Mouse (Mus musculus) regulatory T cell (primary cell): ENCODE results near the gene Rps15.

Experiments used
- in situ Hi-C: fragments of 300-600 bp; cut with MboI, MseI; formaldehyde crosslinking; loops from one replicate; pipeline ENCODE4 v1.15.1; 2025; ENCODE audit warnings: high pct_unique_total_duplicates

The Rps15 gene

DNA sequence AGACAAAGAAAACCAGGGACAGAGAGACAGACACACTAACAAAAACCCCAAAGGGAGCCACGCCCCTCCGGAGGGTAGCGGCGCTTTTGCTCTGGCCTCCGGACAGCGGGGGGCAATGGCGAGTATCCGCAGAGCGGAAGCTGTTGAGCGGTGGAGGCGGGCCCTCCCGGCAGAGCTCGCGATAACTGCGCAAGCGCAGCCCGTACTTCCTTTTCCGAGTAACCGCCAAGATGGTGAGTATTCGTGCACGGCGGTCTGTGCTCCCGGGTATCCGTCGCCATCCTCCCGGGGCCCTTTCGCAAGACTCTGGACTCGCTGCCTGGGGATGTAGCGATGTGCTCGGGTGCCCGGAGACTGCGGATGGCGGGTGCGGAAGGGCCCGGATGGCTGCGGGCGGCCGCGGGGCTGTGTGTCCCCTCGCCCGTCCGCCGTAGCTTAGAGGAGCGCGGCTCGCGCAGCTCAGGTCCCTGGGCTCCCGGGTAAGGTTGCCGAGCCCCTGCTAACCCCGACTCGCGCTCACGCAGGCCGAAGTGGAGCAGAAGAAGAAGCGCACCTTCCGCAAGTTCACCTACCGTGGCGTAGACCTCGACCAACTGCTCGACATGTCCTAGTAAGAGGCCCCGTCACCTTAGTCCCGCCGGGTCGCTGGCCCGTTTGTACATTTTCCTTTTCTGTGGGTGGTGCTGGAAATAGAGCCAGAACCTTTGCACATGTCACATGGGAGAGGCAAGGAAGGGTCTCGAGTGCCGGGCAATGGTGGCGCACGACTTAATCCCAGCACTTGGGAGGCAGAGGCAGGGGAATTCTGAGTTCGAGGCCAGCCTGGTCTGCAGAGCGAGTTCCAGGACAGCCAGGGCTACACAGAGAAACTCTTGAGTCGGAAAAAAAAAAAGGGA is at the start of gene Rps15:
Rps15 (plus strand) TSS at position 203 of the 896 bp plus-strand sequence.
- in situ Hi-C loops, result no loop called here

DNA sequence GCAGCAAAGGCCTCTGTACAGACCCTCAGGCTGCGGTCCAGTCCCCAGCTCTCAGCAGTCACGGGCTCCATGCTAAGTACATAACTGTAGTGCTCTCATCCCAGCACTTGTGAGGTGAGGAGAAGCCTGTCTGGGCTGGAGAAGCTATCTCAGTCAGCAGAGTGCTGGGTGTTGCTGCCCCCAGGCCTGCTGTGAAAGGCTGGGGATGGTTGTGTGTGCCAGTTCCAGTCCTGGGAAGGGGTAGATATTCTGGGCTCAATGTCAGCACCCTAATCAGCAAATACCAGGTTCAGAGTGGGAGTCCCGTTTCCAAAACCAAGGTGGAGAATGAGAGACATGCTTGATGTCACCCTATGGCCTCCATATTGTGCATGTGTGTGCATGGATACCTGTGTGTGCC is 49.6 kb upstream of the Rps15 start:
- in situ Hi-C loops, result no loop called here

DNA sequence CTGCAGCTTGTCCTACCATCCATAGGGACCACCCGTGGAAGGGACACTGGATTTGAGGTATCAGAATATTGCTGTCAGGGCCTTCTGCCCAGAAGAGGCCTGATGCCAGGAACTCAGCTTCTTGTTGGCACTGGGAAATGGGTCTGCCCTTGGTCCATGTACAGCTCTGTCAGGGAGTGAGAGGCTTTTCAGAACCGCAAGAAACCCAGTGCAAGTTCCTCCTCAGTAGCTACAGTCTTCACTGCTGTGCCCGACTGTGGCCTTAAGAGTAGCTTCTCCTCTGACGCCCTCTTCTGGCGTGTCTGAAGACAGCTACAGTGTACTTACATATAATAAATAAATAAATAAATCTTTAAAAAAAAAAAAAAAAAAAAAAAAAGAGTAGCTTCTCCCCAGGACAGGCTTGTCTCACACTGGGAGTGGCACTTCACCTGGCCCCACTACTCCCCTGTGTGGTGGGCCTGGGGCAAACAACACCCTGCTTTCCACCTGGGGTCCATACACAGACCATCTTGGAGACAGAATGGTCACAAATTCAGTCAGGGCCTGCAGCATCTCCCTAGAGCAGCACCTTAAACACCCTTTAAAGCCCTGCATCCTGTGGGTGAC is 47.4 kb upstream of the Rps15 start:
- in situ Hi-C loops, result loop anchor here (5.0 kb wide), 1 partner anchor 68 kb away; the partner anchor contains the start of gene Efna2

DNA sequence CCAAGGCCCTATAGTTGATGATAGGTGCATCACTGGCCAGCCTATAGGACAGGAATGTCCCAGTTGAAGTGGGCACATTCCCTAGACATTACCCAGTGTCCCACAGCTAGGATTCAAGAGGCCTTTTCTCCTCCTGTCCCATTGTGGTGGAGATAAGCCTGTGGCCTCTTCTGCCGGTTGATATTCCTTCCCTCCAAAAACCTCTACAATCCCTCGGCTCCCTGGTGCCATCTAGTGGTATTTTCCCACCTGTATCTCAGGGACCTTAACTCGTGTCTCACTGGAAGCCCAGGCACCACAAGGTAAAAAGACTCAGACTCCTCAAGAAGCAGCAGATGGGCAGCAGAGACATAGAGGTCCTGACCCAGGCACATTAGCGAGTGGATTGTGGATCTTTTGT is 46.7 kb upstream of the Rps15 start:
- in situ Hi-C loops, result loop anchor here (5.0 kb wide), 1 partner anchor 68 kb away; the partner anchor contains the start of gene Efna2

DNA sequence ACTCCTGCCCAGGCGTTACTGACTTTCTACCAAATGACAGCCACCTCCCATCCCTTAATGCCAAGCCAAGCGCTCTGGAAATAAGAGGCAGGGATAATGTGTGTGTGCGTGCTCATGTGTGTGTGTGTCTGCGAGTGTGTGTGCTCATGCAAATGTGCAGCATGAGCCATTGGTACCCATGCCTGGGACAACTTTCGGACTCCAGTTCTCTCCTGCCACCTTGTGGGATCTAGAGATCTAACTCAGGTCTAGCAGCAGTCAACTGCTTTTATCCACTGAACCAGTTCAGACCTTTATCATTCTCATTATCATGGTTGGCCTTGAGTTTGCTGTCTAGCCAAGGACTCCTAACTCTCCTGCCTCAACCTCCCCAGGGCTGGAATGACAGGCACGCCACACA is 44.4 kb upstream of the Rps15 start:
- in situ Hi-C loops, result loop anchor here (5.0 kb wide), 1 partner anchor 71 kb away; the partner anchor contains the start of gene Efna2

DNA sequence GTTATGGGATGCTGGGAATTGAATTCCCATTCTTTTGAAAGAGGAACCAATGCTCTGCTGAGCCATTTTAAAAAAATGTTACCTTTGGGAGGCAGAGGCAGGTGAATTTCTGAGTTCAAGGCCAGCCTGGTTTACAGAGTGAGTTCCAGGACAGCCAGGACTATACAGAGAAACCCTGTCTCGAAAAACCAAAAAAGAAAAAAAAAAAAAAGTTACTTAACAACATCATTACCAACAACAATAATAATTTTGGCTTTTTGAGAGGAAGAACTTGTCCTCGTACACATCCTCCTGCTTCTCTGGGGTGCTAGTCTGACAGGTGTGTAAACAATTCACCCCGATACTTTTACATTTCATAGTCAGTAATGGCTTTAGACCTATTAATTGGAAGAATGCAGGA is 43.8 kb upstream of the Rps15 start:
- in situ Hi-C loops, result loop anchor here (5.0 kb wide), 1 partner anchor 71 kb away; the partner anchor contains the start of gene Efna2

DNA sequence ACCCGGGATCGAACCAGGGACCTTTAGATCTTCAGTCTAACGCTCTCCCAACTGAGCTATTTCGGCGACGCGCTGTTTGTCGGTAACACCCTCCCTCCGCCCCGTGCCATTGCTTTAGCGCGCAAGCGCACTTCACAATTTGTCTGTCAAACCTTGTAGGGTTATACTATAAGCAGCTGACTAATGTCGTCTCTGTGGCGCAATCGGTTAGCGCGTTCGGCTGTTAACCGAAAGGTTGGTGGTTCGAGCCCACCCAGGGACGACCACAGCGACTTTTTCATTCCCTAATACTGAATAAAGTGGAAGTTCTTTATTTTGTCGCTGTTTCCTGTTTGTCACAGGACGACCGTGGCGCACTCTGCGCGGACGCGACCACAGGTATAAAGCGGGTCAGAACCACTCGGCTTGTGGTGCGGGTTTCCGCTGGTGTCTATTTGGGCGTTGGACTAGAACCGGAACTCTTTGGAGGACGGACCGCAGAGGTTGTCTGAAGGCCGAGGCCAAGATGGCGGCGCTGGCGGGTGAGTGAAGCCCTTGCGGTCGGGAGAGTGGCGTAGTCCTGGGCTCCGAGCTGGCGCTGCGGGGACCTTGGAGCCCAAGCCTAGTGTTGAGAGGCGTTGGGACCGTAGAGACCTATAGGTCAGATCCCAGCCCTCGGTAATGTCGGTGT is 43.1 kb upstream of the Rps15 start, which contains the start of gene Ndufs7:
Ndufs7 (plus strand) TSS at position 151 of the 670 bp plus-strand sequence.
- in situ Hi-C loops, result loop anchor here (5.0 kb wide), 1 partner anchor 72 kb away; the partner anchor contains the start of gene Efna2

DNA sequence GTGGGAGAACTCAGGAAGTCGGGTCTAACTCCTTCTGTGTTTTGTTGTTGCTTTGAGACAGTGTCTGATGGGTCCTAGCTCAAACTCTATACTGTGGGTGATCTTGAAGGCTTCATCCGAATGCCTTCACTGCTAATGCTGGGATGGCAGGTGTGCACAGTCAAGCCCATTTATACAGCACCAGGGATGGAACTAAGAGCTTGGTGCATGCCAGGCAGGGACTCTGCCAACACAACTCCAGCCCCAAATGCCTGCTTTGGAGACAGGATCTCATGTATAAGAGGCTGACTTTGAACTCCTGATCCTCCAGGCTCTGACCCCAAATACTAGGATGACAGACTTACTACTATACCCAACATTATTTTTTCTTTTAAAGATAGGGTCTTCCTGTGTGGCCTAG is 42.2 kb upstream of the Rps15 start:
- in situ Hi-C loops, result no loop called here

DNA sequence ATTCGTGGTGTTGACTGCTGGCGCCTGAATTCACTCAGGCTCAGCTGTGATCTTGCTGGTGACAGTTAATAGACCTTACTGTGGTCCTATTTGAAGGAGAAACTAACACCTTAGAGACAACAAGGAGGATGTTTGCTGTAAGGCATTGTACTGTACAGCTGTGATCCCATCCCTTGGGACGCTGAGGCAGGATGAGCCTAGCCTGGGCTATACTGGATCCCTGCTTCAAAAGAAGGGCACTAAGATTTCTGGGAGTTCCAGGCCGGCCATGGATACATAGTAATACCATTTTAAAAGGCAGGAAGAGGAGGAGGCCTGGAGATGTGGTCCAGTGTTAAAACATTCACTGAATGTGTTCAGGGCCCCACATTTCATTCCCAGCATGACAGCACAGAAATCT is 41.7 kb upstream of the Rps15 start:
- in situ Hi-C loops, result no loop called here

DNA sequence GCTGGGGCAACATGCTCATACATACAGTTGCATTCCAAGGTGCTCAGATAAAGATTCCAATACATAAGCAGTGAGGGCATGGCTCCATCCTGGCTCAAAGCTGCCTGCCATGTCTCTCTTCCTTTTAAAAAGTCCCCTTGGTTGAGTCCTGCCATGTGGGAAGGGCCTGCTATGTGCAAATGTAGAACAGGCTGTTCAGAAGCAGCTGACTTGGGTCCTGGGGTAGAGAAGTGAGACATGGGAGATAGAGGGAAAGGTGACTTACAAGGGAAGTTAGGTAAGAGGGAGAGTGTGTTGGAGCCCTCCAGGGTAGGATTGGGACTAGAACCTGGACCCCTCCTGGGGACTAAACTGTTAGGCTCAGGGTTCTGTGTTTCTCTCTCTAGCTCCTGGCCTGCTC is 40.2 kb upstream of the Rps15 start:
- in situ Hi-C loops, result no loop called here

DNA sequence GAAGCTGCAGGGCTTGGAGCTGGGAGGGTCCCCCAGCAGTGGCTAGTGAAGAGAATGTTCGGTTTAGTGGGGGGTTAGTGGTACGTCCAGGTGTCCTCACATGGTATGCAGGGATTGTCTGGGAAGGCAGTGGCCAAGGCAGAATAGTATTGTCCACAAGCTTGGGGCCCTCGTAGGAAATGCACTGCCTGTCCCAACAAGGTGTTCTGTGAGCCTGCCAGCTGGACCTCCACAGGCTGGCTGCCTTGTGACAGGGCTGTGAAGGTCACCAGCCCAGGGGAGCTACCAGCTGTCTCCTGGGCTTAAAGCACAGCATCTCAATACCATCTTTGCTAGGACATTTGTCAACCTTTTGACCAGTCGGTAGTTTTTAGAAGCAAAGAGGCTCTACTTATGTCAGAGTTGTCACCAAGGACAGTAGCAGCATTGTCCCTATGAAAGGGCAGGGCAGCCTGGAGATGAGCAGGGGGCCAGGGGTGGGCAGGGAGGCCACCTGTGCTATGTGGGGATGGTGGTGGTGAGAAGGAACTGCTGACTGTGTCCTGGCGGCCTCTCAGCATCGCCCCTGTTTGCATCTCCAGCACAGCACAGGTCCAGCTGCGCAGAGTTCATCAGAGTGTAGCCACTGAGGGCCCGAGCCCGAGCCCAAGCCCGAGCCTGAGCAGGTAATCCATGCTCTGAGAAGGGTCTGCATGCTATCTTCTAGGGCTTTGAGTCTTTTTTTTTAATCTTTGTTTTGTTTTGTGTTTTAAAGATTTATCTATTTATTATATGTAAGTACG is 39.6 kb upstream of the Rps15 start:
- in situ Hi-C loops, result no loop called here

DNA sequence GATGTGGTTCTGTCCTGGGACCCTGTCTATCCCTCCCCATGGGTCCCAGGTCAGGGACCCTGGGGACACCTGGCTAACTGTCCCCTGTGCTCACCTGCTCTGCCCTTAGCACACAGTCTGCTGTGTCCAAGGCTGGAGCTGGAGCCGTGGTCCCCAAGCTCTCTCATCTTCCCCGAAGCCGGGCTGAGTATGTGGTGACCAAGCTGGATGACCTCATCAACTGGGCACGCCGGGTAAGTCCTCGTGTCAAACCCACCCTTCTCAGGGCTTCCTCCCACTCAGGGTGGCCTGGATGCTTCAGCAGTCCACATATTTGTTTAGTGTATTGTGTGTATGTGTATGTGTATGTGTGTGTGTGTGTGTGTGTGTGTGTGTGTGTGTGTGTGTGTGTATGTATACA is 38.7 kb upstream of the Rps15 start:
- in situ Hi-C loops, result no loop called here

DNA sequence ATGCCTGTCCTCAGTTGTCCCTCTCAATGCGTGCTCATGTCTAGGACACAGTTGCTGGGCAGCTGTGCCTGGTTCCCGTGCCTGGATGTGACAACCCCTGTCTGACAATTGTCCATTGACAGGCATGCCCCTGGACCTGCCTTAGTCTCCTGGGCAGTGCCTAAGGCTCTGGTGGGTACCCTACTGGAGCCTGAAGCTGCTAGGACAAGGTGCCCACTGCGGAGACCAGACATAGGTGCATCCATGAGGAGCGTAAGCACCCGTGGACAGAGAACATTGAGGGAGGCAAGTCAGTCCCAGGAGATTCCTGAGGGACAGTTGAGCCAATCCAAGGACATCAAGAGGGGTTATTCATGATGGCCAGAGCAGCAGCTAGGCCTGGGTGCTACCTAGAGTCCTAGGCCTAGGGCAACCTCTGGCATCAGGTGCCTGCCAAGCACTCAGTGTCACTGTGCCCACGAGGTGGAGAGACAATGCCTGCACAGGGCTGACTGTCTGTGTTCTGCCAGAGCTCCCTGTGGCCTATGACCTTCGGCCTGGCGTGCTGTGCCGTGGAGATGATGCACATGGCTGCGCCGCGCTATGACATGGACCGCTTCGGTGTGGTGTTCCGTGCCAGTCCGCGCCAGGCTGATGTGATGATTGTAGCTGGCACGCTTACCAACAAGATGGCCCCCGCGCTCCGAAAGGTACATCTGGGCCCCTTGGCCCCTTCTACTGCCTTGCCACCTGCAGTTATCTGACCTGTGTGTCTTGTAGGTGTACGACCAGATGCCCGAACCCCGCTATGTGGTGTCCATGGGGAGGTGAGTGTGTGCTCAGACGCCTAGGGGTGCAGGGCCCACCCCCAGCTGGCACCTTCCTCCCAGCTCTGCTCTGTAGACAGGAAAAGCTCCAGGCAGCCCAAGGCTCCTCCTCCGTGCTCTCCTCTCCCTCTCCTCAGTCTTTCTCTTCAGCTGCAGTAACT is 37.6 kb upstream of the Rps15 start:
- in situ Hi-C loops, result no loop called here

DNA sequence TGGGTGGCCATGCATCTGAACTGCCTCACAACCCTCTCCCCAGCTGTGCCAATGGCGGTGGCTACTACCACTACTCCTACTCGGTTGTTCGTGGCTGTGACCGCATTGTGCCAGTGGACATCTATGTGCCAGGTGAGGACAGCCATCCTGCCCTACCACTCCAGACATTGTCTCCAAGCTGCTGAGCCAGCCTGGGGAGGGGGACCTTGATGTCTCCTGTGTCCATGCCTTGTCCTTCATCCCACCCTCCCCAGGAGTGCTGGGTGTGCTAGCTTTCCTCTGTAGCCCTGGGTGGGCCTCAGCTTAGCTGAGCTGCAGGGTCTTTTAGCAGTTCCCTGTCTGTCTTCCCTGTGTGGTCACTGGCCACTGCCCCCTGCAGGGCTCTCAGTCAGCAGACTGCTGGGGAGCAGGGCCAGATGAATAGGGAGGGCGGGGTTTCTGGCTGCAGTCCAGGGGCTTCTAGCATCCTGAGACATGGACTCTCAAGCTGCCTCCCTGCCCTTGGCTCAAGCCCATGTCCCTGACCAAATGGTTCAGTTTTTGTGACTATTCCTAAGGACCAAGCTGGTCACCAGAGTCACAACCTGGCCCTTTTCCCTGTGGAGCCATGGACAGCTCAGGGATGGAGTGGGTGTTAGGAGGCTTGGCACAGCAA is 36.2 kb upstream of the Rps15 start:
- in situ Hi-C loops, result no loop called here

DNA sequence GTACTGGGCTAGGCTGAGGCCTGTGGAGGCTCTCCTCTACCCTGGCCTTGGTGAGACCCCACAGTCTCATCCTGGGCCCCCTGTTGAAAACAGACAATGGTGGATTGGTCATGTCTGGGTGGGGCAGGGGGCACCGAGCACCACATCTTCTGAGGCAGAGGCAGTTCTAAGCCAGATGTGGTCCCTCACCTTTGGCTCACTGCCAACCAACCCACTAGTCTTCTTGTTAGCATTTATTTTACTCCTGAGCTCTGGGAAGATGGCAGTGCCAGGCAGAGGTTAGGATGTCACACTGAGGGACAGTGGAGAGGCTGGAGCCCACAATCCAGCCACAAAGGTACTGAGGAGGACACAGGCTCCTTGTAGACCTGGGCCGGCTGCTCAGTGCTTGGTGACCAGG is 34.3 kb upstream of the Rps15 start:
- in situ Hi-C loops, result no loop called here

DNA sequence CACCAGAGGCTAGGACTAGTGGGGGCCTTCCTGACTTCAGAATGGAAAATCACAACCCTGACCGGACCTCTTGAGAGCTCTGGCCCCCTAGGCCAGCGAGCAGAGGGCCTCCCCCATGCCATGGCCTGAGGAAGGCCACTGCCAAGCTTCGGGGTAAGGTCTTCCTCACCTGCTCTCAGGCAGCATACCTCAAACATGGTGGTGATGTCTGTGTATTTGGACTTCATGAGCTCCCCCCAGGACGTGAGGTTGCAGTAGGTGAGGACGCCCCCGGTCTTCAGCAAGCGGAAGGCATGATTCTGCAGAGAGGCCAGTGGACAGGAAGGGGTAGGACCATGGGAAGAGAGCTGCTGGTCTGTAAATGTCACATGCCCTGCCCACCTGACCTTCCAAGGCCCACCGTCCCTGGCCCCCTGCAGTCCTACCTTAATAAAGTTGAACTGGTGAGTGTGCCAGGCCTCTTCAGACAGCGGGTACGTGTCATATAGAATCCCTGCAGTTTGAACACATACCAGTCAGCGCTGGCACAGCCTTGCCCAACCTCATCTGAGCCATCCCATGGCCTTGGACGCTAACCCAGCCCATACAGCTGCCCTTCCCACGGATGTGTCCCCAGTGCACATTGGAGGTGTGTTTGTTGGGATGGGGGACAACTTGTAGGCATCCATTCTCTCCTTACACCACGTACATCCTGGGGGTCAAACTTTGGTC is 33.3 kb upstream of the Rps15 start:
- in situ Hi-C loops, result no loop called here

DNA sequence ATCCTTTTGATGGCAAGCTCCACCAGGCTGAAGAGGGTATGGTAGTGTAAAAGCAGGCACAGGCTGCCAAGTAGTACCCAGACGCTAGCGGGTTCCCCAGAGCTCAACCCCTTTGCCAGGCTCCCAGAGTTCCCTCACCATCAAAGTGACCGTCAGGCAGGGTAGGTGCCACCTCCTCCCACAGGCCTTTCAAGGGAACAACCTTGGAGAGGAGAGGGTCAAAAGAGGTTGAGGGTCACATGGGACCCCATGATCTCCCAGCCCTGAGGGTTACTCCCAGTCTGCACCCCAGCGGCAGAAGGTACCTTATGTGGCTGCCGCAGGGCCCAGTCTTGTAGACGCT is 32.8 kb upstream of the Rps15 start:
- in situ Hi-C loops, result no loop called here

DNA sequence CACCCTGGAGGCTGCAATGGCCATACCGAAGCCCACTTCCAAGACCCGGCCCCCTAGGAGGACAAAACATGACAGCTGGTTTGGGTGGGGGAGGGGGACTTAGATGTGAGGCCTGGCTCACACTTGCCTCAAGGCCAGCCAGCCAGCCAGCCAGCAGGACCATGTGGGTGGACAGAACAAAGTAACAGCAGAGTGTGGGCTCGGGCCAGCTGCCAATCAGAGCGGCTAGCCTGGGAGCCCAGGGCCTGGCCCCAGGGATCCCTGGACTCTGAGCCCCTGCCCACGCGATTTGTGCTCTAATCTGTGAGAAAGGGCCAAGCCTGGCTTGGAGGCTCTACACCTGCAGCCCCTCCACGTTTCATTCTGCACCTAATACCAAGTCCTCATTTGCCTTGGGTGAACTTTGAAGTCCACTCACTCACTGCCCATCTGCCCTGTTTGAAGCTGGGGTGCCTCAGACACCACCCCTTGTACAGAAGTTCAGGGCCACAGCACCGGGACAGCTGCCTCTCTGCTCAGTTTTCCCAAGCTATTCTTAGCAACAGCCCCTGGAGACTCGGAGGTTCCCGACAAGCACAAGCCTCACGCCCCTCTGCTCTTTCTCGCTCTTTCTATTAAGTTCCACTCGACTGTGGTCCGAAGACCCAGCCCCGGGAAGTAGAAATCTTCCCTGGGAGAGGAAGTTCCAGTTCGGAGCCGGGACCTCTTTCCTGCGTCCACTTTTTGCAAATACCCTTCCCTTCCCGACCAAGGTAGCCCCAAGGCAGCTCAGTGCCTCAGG is 32.2 kb upstream of the Rps15 start:
- in situ Hi-C loops, result no loop called here
